Mouse (Mus musculus) brain, adult 2 months (tissue): ENCODE data around the gene Pp2d1.
A peak's percentile ranks its signal among the peaks of the same experiment; 100 is the strongest.

Experiments
- DNase-seq: peaks from one replicate; pipeline ENCODE4 v3.0.0; 2011; ENCODE audit warnings: low read depth, low spot score

Gene Pp2d1

DNA sequence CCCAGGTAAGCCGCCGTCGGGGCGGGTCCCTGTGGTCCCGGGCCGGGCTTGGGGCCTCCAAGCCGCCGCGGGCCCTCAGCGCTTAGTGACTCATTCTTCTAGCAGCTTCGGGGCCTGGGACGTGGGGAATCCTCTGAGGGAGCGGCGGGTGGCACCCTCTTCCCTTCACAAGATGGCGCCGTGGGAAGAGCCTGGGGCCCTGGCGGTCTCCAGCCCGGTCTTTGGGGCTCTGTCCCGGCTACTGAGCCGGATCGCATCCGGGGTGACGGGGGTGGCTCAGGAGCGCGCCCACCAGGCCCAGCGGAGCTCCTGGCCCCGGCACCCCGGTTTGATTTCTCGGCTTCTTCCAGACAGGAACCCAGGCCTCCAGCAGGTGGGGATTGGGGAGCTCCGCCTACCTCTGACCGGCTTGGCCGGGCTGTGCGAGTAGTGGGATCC lies 59.6 kb downstream of the Pp2d1 start:
- DNase-seq: peak; percentile 66

DNA sequence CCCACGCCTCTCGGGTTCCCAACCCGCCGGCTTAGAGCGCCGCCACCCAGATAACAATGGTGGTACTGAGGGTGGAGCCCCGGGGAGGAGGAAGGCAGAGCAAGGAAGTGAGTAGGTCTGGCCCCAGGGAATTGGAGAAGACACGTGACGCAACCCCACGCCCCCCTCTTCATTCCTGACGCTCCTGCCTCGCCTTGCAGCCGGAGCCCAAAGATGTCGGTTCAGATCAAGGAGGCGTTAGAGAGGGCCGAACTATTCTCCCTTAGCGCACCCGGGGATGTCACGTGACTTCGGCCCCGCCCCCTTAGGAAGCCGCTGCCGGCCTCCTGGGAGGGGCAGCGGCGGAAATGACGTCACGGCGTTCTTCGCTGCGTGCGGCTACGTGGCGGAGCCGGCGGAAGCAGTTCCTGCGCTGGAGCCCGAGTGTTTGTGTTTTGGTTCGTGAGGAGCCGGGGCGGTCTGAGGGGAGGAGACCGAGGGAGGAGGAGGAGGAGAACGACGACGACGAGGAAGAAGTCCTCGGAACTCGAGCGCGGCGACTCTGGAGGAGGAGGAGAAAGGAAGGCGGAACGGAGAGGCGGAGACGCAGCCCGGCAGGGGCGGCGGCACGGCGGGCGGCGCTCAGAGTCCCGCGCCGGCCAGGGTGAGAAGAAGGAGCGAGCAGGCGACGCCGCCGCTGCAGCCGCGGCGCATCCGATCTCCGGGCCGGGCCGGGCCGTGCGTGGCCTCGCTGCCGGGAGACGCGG lies 60.2 kb downstream of the Pp2d1 start, which contains the start of gene Rab5a:
Rab5a (plus strand) TSS at position 377 of the 746 bp plus-strand sequence.
- peak; percentile 99 for DNase-seq

DNA sequence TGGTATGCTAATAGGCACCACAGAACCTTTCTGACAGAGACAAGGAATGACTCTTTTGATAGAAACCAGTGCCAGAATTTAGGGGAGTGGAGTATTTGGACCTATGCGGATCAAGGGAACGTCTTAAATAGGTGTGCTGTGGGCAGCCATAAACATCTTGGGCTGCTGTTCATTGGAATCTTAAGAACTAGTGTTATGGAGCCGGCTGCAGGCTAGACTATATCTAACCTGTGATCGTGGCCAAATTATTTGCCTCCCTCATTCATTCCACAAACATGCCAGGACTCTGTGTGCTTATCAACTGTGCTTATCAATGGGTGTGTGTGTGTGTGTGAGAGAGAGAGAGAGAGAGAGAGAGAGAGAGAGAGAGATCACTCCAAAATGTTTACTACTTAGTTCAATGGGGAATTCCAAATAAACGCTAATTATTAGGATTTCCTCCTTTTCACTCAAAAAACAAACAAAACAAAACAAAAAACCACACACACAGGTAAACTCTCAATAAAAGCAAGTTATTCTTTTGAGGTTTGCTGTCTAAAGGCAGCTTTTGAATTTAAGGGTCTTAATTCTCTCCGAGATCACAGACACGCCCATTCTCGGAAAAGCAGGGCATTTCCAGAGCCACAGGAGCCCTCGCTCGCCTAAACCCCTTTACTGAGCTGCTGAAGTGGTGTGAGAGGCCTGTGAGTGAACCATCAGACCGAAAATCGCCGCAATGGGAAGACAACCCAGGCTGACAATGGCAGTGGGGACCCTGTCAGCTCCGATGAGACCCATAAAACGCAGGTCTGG lies 61.0 kb downstream of the Pp2d1 start:
- DNase-seq: no peak

DNA sequence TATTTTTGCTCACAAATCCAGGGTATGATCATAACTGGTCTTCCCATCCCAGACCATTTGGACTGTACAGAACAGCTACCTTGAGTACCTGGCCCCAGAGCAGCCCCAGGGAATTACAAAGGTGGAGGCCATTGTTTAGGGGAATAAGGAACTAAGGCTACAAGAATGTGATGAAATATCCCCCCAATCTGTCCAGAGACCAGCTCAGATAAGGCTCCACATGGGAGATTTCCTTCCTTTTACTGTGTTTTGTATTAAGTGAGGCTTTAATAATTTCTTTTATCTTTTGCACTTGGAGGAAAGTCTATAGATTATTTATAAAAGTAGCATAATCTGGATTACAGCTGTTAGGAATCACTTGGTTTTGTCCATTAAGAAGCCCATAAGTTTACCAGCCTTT lies 70.6 kb downstream of the Pp2d1 start:
- no peak for DNase-seq

DNA sequence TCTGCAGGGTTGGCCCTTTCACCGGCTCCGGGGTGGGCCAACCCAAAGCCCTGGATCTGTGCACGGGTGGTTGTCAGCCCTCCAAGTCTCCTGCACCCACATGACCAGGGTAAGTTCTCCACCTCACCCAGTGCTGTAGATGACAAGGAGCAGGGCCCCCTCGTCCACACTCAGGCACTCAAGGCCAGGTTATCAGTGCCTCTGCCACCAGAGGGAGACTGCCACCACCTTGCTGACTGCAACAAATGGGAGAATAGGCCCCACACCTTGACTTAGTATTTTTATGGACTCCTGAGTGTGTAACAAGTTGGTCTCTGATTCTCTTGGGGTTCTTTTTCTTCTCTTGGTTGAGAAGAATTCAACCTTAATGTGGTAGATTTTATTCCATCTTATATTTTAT lies 73.7 kb downstream of the Pp2d1 start:
- DNase-seq: no peak

DNA sequence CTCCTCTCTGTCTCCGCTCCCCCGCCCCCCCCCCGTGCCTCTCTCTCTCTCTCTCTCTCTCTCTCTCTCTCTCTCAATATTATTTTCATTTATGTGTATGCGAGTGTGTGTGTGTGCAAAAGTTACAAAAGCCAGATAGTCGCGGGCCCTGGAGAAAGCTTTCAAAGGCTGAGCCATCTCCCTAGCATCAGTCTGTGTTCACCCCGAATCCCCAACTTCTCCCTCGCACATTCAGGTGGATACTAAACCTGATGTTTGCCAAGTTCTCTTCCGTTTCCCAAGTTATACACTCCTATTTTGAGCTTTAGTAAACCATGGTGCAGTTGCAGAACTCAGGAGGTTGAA lies 75.8 kb downstream of the Pp2d1 start:
- DNase-seq: no peak

DNA sequence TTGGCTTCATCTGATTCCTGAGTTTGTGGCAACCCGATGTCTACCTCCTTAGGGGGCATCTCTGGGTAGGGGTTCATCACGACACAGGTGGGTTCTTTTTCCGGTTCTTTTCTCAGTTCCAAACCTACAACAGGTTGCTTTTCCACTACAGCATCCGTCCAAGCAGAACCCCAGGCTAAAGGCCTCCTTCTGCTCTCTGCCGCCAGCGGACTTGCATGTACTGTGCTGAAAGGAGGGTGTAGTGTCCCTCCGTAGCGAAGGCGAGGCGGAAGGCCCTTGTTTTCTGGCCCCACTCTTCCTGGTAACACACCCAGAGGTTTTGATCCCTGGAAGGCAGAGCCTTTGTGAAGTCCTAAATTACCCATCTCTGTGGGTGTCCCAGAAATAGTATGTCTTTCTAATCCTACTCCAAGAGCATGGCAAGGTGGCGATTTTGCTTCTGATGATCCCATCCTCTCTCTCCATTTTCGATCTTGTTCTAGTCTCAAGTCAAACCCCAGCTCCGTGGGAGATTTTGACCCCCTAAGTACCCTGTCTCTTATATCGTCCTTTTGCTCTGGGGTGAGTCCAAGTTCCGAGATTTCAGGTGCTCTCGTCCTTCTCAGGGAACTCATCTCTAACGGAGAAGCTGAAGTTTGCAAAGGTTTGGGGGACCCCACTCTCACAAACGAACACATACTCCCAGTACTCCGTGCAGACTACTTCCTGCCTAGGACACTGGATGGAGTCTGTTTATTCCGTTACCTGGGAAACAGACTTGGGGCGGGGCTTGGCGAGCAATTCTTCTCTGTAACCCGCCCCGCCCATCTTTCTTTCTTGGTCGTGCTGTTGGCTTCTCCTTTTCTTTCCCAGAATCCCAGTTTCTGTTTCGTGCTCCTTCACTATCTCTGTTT lies 76.4 kb downstream of the Pp2d1 start, which contains the start of gene Efhb:
Efhb (minus strand) TSS at position 719 of the 893 bp plus-strand sequence.
- DNase-seq: peak; percentile 73
